29 mouse cellular contexts compared by ENCODE assay signal in genomic region chr16:82335670-82336069, GRCm38 (mm10).
DNase-seq lines count a peak whose midpoint lies in the region; ATAC-seq and TF ChIP-seq lines count a peak whose summit lies in the region.
"Had no signal": no experiment of that assay in that cellular context is flagged by ENCODE, and none has a peak within 500 bp of the region (broad histone marks: within the 10 kb centered on the region; RNA-seq: fewer than 3 reads in every experiment).

No protein-coding gene starts in this region.

- no peak for TF ChIP-seq CTCF in brain, embryonic 14.5 days (IDR thresholded peaks at IDR 0.05; ENCODE audit: borderline replicate concordance, extremely low read depth, insufficient read depth, insufficient read length)

- no peak overlapping the region for H3K4me3 ChIP-seq in embryonic facial prominence, embryonic 14.5 days (ENCODE audit: low read depth, low read length)
- no peak overlapping the region for H3K4me3 ChIP-seq in embryonic facial prominence, embryonic 10.5 days
- no peak overlapping the region for H3K4me3 ChIP-seq in hindbrain, embryonic 13.5 days
- no peak overlapping the region for H3K4me3 ChIP-seq in hindbrain, embryonic 11.5 days (ENCODE audit: low read depth, low read length)
- H3K4me3 ChIP-seq in kidney, embryonic 15.5 days (replicated peaks), result no peak overlapping the region
- H3K4me3 ChIP-seq: embryonic facial prominence, embryonic 12.5 days; embryonic facial prominence, embryonic 15.5 days; erythroblast, embryonic 14.5 days; forebrain, embryonic 10.5 days; forebrain, embryonic 12.5 days had no signal

- H3K4me2 ChIP-seq in embryonic facial prominence, embryonic 14.5 days (ENCODE audit: low read depth, low read length), result no peak overlapping the region
- H3K4me2 ChIP-seq in hindbrain, embryonic 13.5 days, result no peak overlapping the region
- H3K4me2 ChIP-seq in hindbrain, embryonic 11.5 days (replicated peaks; ENCODE audit: low read depth, low read length), result no peak overlapping the region
- no peak overlapping the region for H3K4me2 ChIP-seq in kidney, embryonic 15.5 days
- H3K4me2 ChIP-seq: embryonic facial prominence, embryonic 12.5 days; embryonic facial prominence, embryonic 15.5 days; forebrain, embryonic 12.5 days had no signal

- H3K9ac ChIP-seq in embryonic facial prominence, embryonic 14.5 days (ENCODE audit: low read depth, low read length), result no peak overlapping the region
- no peak overlapping the region for H3K9ac ChIP-seq in hindbrain, embryonic 13.5 days
- H3K9ac ChIP-seq in hindbrain, embryonic 11.5 days (ENCODE audit: low read depth, low read length), result no peak overlapping the region
- no peak overlapping the region for H3K9ac ChIP-seq in kidney, embryonic 15.5 days
- H3K9ac ChIP-seq: embryonic facial prominence, embryonic 12.5 days; embryonic facial prominence, embryonic 15.5 days; forebrain, embryonic 12.5 days; forebrain, postnatal 0 days had no signal

- ATAC-seq in embryonic facial prominence, embryonic 14.5 days (ENCODE audit: low read depth), result peak; percentile 76
- 0 out of 2 replicates have a peak, but pooled peaks have one; percentile 54 for ATAC-seq in hindbrain, embryonic 13.5 days (ENCODE audit: low FRiP score)
- no peak for ATAC-seq in hindbrain, embryonic 11.5 days (ENCODE audit: low FRiP score)
- ATAC-seq in kidney, embryonic 15.5 days (replicated peaks; ENCODE audit: low FRiP score), result no peak
- ATAC-seq: CD4-positive, CD25-positive, alpha-beta regulatory T cell, adult 4 months; forebrain, embryonic 14.5 days; forebrain, postnatal 0 days had no signal

- TF ChIP-seq POLR2A in brain, embryonic 14.5 days (IDR thresholded peaks at IDR 0.05; ENCODE audit: borderline replicate concordance, extremely low read depth, insufficient read depth, insufficient read length, poor library complexity, severe bottlenecking), result no peak

- DNase-seq in embryonic facial prominence, embryonic 14.5 days (ENCODE audit: low spot score), result peak; percentile 9
- DNase-seq in embryonic facial prominence, embryonic 10.5 days (ENCODE audit: low spot score), result no peak
- DNase-seq in hindbrain, embryonic 11.5 days (ENCODE audit: low spot score), result no peak
- DNase-seq in brain, embryonic 14.5 days (ENCODE audit: low read depth), result peak; percentile 31
- DNase-seq in retina, postnatal 1 day, result peak; percentile 71
- no peak for DNase-seq in kidney, adult 8-10 months
- DNase-seq: adrenal gland, adult 2 months; adrenal gland, postnatal 10 days; adrenal gland, postnatal 25 days; B cell, adult 2 months; cerebellum, adult 11 months; cerebellum, adult 18-20 months; cerebellum, adult 8-10 months; cerebellum, adult 9-11 months; cerebellum, postnatal 14 days; cerebellum, postnatal 36 days; embryo, embryonic 11 days; forebrain, postnatal 0 days had no signal

- H3K36me3 ChIP-seq in embryonic facial prominence, embryonic 14.5 days (ENCODE audit: control insufficient read depth, insufficient read depth, low read length), result no peaks in the 10 kb centered on the region
- no peaks in the 10 kb centered on the region for H3K36me3 ChIP-seq in embryonic facial prominence, embryonic 10.5 days (replicated peaks)
- H3K36me3 ChIP-seq in hindbrain, embryonic 13.5 days, result no peaks in the 10 kb centered on the region
- H3K36me3 ChIP-seq in hindbrain, embryonic 11.5 days (ENCODE audit: control insufficient read depth, insufficient read depth, low read length), result no peaks in the 10 kb centered on the region
- no peaks in the 10 kb centered on the region for H3K36me3 ChIP-seq in kidney, embryonic 15.5 days
- H3K36me3 ChIP-seq: embryonic facial prominence, embryonic 12.5 days; embryonic facial prominence, embryonic 15.5 days; forebrain, embryonic 10.5 days; forebrain, embryonic 12.5 days; G1E had no signal

- no peak overlapping the region for H3K27ac ChIP-seq in embryonic facial prominence, embryonic 14.5 days (replicated peaks; ENCODE audit: low read depth, low read length)
- H3K27ac ChIP-seq in embryonic facial prominence, embryonic 10.5 days (replicated peaks), result no peak overlapping the region
- H3K27ac ChIP-seq in hindbrain, embryonic 13.5 days, result no peak overlapping the region
- H3K27ac ChIP-seq in hindbrain, embryonic 11.5 days (ENCODE audit: low read depth, low read length), result no peak overlapping the region
- no peak overlapping the region for H3K27ac ChIP-seq in kidney, embryonic 15.5 days
- H3K27ac ChIP-seq: embryonic facial prominence, embryonic 12.5 days; embryonic facial prominence, embryonic 15.5 days; forebrain, embryonic 10.5 days; forebrain, embryonic 12.5 days had no signal

- H3K9me3 ChIP-seq in embryonic facial prominence, embryonic 14.5 days (ENCODE audit: control insufficient read depth, low read length), result no peaks in the 10 kb centered on the region
- no peaks in the 10 kb centered on the region for H3K9me3 ChIP-seq in embryonic facial prominence, embryonic 10.5 days
- H3K9me3 ChIP-seq in hindbrain, embryonic 13.5 days, result no peaks in the 10 kb centered on the region
- no peaks in the 10 kb centered on the region for H3K9me3 ChIP-seq in hindbrain, embryonic 11.5 days (ENCODE audit: control insufficient read depth, low read length)
- H3K9me3 ChIP-seq in kidney, embryonic 15.5 days (replicated peaks), result no peaks in the 10 kb centered on the region
- H3K9me3 ChIP-seq: embryonic facial prominence, embryonic 12.5 days; embryonic facial prominence, embryonic 15.5 days; forebrain, embryonic 10.5 days; forebrain, embryonic 12.5 days; G1E had no signal

- no peaks in the 10 kb centered on the region for H3K27me3 ChIP-seq in embryonic facial prominence, embryonic 14.5 days (replicated peaks; ENCODE audit: control insufficient read depth, insufficient read depth, low read length)
- no peaks in the 10 kb centered on the region for H3K27me3 ChIP-seq in embryonic facial prominence, embryonic 10.5 days (replicated peaks; ENCODE audit: low read depth, poor library complexity, severe bottlenecking)
- no peaks in the 10 kb centered on the region for H3K27me3 ChIP-seq in hindbrain, embryonic 13.5 days
- H3K27me3 ChIP-seq in hindbrain, embryonic 11.5 days (ENCODE audit: control insufficient read depth, insufficient read depth, low read length), result no peaks in the 10 kb centered on the region
- H3K27me3 ChIP-seq in kidney, embryonic 15.5 days, result no peaks in the 10 kb centered on the region
- H3K27me3 ChIP-seq: CH12.LX; embryonic facial prominence, embryonic 12.5 days; embryonic facial prominence, embryonic 15.5 days; forebrain, embryonic 12.5 days had no signal

- 65% methylated on average over 2 of the region's 2 CpGs for whole genome bisulfite sequencing in embryonic facial prominence, embryonic 14.5 days
- WGBS in embryonic facial prominence, embryonic 10.5 days, result 77% methylated on average over 2 of the region's 2 CpGs
- WGBS in hindbrain, embryonic 13.5 days, result 59% methylated on average over 2 of the region's 2 CpGs
- 78% methylated on average over 2 of the region's 2 CpGs for WGBS in hindbrain, embryonic 11.5 days
- 77% methylated on average over 2 of the region's 2 CpGs for WGBS in kidney, embryonic 15.5 days

- H3K4me1 ChIP-seq in embryonic facial prominence, embryonic 14.5 days (ENCODE audit: control insufficient read depth, insufficient read depth, low read length), result no peaks in the 10 kb centered on the region
- no peaks in the 10 kb centered on the region for H3K4me1 ChIP-seq in embryonic facial prominence, embryonic 10.5 days
- no peaks in the 10 kb centered on the region for H3K4me1 ChIP-seq in hindbrain, embryonic 13.5 days (replicated peaks)
- H3K4me1 ChIP-seq in hindbrain, embryonic 11.5 days (replicated peaks; ENCODE audit: control insufficient read depth, insufficient read depth, low read length), result no peaks in the 10 kb centered on the region
- no peaks in the 10 kb centered on the region for H3K4me1 ChIP-seq in kidney, embryonic 15.5 days
- H3K4me1 ChIP-seq: embryonic facial prominence, embryonic 12.5 days; embryonic facial prominence, embryonic 15.5 days; forebrain, embryonic 10.5 days; forebrain, embryonic 12.5 days had no signal

Comparison
In these comparisons a context has a peak if more than half of its experiments do, and no peak if none do; other contexts are left out.
1. ATAC-seq: peak in embryonic facial prominence, embryonic 14.5 days (single experiment) and hindbrain, embryonic 13.5 days (single experiment); none in hindbrain, embryonic 11.5 days (single experiment) and kidney, embryonic 15.5 days (single experiment).
2. DNase-seq: peak in embryonic facial prominence, embryonic 14.5 days (single experiment), brain, embryonic 14.5 days (single experiment) and retina, postnatal 1 day (single experiment); none in embryonic facial prominence, embryonic 10.5 days (single experiment), hindbrain, embryonic 11.5 days (single experiment) and kidney, adult 8-10 months (0 of 2).